Mouse (Mus musculus): ENCODE results near the gene Elf1. TPM values are rescaled to one million over a fixed set of nuclear protein-coding genes. Genes with fewer than 3 reads are reported as not detected.

The Elf1 gene
- total RNA-seq, 2 experiments from 2014 or later, result 4.3 to 5.4 TPM

DNA sequence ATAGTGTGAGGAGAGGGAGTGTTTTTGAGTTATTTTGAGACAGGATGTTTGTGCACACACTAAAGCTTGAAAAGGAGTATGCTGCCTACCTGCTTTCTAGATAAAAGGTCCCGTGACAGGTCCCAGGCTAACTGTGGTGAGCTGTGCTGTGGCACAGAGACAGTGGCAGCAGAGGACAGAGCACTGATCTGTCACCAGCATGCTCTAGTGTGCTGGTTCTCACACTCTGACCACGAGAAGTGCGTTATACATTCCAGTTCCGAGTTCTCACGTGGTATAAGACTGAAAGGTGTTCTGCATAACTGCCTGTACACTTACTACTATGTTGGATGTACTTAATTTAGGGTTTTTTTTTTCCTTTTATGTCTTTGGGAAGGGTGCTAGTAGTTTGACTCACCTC lies 56.5 kb downstream of the Elf1 start:
- no peak for DNase-seq (ENCODE audit: low spot score in 2 of 2)
- intact Hi-C loops (cut with DNase I), result no loop called here

GRCm38 (mm10) chr14:79537921-79538320 lies 56.9 kb downstream of the Elf1 start:
- intact Hi-C loops (cut with DNase I), result no loop called here
- no peak for DNase-seq (ENCODE audit: low spot score in 2 of 2)

- intact Hi-C loops (cut with DNase I), result no loop called here
- no peak for DNase-seq (ENCODE audit: low spot score in 2 of 2)
Measured at GRCm38 (mm10) chr14:79541606-79542005, 60.6 kb downstream of the Elf1 start.

- intact Hi-C loops (cut with DNase I), result loop anchor here (5.0 kb wide), 1 partner anchor 33 kb away; no protein-coding TSS in a partner anchor
- DNase-seq (ENCODE audit: low spot score in 2 of 2), result peak; percentile 8 to 12
Measured at GRCm38 (mm10) chr14:79549343-79549742, 68.3 kb downstream of the Elf1 start.

DNA sequence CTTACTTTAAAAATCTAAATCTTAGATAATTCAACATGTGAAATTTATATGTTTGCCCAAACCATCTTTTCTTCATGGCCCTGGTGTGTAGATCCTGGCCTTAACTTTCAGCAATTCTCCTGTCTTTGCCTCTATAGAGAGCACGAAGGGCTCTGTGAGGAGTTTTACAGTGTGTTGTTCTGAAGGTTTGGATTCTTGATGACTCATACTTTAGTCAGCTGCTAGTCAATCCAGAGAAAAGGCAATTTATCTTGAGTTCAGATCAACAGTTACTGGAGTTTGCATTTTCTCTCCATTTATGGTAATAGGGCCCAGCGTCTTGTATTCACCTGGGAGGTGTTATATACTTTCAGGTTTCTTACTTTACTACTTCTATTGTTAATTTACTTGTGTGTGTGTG lies 70.9 kb downstream of the Elf1 start:
- intact Hi-C loops (cut with DNase I), result no loop called here
- DNase-seq (ENCODE audit: low spot score in 2 of 2), result no peak

DNA sequence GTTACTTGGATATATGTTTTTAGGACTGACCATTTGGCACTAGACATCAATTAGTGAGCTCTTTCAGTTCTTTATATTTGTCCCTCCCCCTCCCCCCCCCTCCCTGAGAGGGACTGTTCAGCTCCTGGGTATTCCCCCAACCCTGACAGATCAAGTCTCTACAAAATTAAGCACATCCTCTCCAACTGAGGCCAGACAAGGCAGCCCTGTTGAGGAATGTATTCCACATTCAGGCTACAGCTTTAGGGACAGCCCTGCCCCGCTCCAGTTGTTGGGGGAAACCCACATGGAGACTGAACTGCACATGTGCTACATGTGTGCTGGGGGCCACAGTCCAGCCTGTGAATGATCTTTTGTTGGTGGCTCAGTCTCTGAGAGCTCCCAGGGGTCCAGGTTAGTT lies 71.9 kb downstream of the Elf1 start:
- no peak for DNase-seq (ENCODE audit: low spot score in 2 of 2)
- intact Hi-C loops (cut with DNase I), result no loop called here

DNA sequence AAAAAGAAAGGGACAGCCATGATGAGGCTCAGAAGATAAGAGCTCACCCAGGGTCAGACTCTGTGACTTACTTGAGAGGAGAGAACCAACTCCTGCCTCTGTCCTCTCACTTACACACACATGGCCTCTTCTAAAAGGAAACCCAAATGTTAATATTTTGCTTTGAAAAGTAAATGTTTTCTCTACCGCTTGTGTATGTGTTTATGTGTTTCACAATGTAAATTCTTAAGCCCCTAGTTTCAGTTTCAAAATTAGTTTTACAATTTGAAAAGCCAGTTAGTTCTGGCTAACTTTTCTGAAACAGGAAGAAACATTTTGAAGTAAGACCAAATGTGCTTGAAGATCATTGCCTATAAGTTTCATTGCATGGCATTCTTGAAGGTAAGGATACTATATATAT lies 76.8 kb downstream of the Elf1 start:
- DNase-seq (ENCODE audit: low spot score in 2 of 2), result no peak
- intact Hi-C loops (cut with DNase I), result no loop called here

GRCm38 (mm10) chr14:79562745-79563144 lies 81.8 kb downstream of the Elf1 start:
- DNase-seq (ENCODE audit: low spot score in 2 of 2), result peak; percentile 16 to 33
- intact Hi-C loops (cut with DNase I), result loop anchor here (5.0 to 10.0 kb wide), 2 partner anchors 48 to 80 kb away; partner anchors contain the start of genes Elf1 and Wbp4

GRCm38 (mm10) chr14:79564784-79565183 lies 83.8 kb downstream of the Elf1 start:
- intact Hi-C loops (cut with DNase I), result loop anchor here (5.0 to 10.0 kb wide), 2 partner anchors 50 to 82 kb away; partner anchors contain the start of genes Elf1 and Wbp4
- no peak for DNase-seq (ENCODE audit: low spot score in 2 of 2)

DNA sequence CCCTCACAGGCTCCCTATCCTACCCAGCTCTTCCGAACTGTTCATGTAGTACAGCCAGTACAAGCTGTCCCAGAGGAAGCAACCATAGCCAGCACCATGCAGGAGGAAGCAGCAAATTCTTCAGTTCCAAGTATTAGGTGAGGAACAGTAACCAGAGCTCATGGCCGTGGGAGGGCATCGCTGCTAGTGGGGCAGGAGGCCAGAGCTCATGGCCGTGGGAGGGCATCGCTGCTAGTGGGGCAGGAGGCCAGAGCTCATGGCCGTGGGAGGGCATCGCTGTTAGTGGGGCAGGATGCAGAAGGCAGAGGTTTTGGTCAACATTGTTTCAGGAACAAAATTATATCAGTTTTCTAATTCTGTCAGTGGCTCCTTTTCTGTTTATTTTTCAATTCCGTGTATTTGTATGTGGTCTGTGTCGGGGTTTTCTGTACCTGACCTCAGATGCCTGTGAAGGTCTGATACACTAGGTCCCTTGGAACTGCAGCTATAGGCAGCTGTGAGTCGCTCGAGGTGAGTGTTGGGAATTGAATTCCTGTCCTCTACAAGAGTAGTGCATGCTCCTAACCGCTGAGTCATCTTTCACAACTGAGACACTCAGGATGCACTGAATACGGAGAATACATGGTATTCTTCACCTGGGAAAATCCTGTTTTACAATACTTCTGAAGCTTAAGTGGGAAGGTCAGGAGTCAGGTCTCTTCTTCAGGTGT lies 92.6 kb downstream of the Elf1 start:
- DNase-seq (ENCODE audit: low spot score in 2 of 2), result no peak
- intact Hi-C loops (cut with DNase I), result no loop called here

DNA sequence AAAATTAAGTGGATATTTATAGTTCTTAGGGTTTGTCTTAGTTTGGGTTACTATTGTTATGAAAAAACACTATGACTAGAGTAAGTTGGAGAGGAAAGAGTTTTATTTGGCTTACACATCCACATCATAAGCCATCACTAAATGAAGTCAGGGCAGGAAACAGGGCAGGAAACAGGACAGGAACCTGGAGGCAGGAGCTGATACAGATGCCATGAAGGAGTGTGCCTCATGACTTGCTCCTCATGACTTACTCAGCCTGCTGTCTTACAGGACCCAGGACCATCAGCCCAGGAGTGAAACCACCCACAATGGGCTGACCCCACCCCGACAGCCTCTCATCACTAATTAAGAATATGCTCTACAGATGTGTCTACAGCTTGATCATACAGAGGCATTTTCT lies 93.4 kb downstream of the Elf1 start:
- intact Hi-C loops (cut with DNase I), result no loop called here
- DNase-seq (ENCODE audit: low spot score in 2 of 2), result no peak

GRCm38 (mm10) chr14:79583526-79584245 lies 102.7 kb downstream of the Elf1 start:
- intact Hi-C loops (cut with DNase I), result loop anchor here (5.0 kb wide), 1 partner anchor 36 kb away; no protein-coding TSS in a partner anchor

GRCm38 (mm10) chr14:79586499-79587138 lies 105.6 kb downstream of the Elf1 start:
- intact Hi-C loops (cut with DNase I), result no loop called here
- no peak for DNase-seq (ENCODE audit: low spot score in 2 of 2)

More at GRCm38 (mm10) chr14:79583526-79584245, 102.7 kb downstream of the Elf1 start:
- DNase-seq (ENCODE audit: low spot score in 2 of 2), result no peak

DNA sequence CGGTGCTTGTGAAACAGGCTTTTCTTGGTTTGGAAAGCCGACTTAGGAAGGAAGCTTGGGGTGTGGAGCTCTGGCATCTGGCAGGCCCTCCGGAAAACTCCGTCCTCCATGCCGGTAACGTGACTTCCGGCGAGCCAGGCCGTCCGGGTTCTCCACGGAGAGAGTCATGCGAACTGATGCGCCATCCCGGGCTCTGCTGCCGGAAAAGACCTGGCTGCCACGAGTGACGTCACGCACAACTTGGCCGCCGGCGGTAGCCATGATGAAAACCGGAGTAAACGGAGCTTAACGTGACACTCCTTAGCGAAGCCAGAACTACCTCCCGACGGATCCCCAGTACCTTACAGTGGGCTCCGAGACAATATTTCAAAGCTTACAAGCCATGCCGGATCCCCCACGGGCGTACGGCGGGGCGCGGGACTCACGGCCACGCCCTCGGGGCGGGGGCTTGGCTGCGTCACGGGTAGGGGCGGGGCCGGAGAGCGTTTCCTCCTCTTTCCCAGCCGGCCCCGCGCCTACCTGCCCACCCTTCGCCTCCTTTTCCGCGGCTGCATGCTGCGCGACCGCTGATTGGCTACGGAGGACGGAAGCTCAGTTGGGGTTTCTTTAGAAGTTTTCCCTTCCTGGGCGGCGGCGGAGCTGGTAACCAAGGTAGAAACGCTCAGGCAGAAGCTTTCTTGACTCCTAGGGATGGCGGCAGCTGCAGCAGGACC lies 106.3 kb downstream of the Elf1 start, which contains the start of gene Sugt1:
Sugt1 (plus strand) TSS at position 553 of the 713 bp plus-strand sequence.
- intact Hi-C loops (cut with DNase I), result no loop called here
- peak; percentile 97 for DNase-seq (ENCODE audit: low spot score in 2 of 2)

DNA sequence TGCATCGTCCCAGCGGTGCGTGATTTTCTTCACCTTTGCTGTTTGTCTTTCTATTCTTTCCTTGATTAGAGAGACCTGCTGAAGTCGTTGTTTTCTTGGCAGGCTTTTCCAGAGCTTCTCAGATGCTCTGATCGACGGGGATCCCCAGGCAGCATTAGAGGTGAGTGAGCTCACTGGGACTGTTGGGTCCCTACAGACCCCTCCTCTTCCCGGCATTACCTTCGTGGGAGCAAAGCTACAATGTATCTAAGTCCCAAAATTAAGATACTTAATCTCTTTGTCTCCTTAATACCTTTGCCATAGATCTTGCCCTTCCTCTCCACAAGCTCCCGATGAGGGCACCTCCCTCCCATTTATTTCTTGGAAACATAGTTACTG lies 106.8 kb downstream of the Elf1 start:
- no peak for DNase-seq (ENCODE audit: low spot score in 2 of 2)
- intact Hi-C loops (cut with DNase I), result no loop called here

- no peak for DNase-seq (ENCODE audit: low spot score in 2 of 2)
- intact Hi-C loops (cut with DNase I), result no loop called here
Measured at GRCm38 (mm10) chr14:79588534-79588951, 107.5 kb downstream of the Elf1 start.

GRCm38 (mm10) chr14:79589401-79589800 lies 108.4 kb downstream of the Elf1 start:
- intact Hi-C loops (cut with DNase I), result no loop called here
- DNase-seq (ENCODE audit: low spot score in 2 of 2), result no peak

- DNase-seq (ENCODE audit: low spot score in 2 of 2), result no peak
- intact Hi-C loops (cut with DNase I), result no loop called here
Measured at GRCm38 (mm10) chr14:79590916-79591315, 109.9 kb downstream of the Elf1 start.

- DNase-seq (ENCODE audit: low spot score in 2 of 2), result no peak
- intact Hi-C loops (cut with DNase I), result no loop called here
Measured at GRCm38 (mm10) chr14:79591611-79592010, 110.6 kb downstream of the Elf1 start.

DNA sequence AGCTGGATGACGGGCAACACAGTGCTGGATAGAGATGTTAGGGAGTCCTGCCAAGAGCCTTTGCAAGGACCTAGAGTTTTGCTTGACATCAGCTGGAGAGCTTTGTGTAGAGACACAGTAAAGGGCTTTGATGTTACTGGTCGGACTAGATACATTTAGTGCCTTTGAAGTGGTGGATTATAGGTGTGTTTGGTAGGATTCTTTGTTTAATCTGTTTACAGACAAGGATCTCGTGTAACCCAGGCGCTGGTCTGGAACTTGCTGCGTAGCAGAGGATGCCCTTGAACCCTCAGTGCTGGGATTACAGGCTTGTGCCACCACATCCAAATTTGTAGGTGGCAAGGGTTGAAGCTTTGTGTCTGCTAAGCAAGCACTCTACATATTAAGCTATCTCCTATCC lies 113.1 kb downstream of the Elf1 start:
- intact Hi-C loops (cut with DNase I), result no loop called here

More for the DNA sequence above, 113.1 kb downstream of the Elf1 start:
- no peak for DNase-seq (ENCODE audit: low spot score in 2 of 2)
